Mouse (Mus musculus): ENCODE measurements at regions not wholly inside any gene's neighbourhood (a gene's known extent, or its start where the extent isn't known, plus 50 kb on each side); places are given as distances from the start of the nearest gene placed in this dataset.

DNA sequence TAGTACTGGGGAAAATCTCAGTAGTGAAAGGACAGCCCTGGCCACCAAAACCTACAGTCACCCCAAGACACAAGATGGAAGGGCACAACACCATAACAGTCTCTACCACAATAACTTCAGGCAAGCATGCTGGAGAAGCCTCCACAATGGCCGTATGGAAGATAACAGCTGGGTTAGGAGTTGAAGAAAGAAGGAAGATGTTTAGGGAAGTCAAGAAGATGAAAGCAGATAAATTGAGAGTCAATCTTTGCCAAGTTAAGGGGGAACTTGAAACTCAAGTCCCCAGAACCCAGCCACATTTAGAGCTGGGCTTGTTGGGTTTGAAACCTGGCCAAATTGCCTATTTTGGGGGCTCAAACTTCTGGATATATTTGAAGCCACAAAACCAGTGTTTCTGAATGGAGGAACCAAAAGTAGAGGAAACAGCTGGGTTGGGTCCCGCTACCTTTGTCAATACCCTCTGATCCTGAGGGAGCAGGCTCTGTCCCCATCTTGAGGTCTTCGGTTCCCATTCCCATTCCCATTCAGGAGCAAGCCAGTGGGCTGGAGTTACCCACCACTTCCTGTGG, 147.8 kb downstream of the Cdc5l start:
- no peak for DNase-seq

DNA sequence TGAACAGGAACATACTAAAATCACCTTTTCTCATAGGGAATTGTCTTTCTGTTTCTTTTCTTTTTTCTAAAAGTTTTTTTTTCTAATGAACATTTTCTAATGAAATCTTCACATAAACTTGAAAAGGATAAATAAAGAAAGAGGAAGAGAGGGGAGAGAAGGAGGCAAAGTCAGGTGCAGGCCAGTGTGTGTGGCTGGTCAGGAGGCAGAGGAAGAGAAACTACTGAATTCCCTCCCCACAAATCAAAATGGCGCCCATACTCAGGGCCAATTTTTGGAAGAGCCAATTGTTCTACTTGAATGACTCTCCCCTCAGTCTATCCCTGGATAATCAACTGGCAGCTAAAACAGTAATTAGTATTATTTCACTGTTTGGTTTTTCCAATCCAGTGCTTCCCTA, 152.0 kb downstream of the Cdc5l start:
- DNase-seq, result no peak

DNA sequence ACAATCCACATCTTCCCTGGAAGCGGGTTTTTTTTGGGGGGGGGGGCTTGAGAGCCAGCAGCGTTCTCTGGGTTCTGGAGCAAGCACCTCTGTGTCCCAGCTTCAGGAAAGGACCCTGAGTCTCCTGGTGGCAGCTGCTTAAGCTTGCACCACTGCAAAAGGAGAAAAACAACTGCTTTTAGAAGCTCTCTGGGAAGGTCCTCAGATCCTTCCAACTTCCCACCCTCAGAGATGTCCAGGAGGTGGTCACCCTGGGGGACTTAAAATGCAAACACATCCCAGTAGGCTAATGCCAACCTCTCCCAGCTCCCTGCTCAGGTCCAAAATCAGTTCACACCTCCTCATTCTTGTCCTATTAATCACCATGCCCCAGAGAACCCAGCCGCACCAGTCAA, 153.7 kb downstream of the Cdc5l start:
- no peak for DNase-seq

DNA sequence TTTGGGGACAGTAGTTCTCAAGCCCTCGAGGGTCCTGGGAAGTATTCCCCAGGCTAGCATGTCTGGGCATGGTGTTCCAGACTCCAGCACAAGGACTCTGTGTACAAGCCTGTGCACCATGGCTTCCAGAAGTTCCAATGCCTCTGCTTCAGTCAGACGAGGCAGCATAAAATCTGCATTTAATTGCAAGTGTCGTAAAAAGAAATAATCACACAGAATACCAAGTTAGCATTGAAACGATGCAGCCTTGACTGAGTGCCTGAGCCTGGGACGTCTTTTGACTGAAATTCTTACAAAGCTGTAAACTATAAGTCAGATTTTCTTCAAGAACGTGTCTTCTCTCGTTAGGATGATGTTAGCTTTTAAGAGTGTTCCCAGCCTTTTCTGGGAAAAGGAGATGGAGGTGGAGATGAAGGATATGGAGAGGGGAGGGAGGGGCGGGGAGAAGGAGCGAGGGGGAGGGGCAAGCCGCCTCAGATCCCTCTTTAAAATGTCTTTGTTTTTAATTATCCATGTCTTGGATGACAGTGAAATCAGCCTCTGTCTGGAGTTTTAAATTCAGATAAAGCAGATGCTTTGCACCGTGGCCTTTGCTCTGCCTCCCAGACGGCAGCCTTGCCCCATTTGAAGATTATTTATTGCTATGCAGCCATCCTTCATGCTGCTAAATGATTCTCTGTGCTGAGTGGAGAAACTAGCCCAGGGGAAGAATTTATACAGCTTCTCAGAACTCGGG, 154.3 kb downstream of the Cdc5l start:
- DNase-seq, result peak; percentile 23

DNA sequence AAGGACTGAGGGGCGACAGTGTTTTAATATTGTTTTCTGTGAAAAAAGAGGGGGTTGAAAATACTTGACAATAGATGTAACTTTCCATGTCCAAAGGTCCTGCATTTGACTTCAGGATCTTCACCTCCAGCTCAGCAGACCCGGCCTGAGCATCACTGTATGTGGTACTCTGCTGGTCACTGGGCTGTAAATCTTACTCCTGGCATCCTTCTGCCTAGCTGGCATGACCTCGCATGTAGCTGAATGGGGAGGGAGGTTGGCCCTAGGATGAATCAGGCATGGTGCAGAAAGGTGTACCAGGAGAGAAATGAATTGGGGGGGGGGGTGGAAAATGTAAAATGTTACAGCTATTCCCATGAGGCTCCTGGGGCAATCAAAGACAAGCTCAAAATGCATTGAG, 156.0 kb downstream of the Cdc5l start:
- DNase-seq, result no peak

DNA sequence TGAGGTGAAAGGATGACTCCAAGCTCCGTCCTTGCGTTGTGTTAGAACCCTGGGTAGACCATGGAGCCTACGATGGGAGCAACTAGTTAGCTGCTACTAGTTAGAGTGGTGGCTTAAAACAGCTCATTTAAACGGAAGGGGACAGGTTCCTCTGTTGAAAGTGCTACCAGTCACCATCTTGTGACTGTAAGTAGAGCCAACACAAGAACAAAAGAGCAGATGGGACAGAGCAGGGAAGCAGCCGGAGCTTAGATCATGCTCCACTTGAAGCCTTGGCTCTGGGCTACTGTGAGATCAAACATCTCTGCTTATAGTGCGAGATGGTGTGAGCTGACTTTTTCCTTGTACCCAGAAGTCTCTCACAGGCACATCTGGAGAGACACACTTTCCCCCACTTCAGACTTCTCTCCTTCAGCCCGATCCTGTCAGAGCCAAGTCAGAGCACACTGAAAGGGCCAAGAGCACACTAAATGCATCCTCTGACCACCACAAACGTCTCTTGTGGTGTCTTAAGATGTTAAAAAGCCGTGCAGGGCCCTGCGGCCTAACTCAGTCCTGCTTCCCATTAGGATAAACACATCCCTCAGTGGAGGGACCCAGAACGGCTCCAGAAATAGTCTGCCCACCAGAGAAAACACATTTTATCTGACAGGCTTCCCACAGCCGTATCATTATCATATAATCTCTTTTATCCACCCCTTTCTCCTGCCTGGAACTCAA, 156.7 kb downstream of the Cdc5l start:
- no peak for DNase-seq

DNA sequence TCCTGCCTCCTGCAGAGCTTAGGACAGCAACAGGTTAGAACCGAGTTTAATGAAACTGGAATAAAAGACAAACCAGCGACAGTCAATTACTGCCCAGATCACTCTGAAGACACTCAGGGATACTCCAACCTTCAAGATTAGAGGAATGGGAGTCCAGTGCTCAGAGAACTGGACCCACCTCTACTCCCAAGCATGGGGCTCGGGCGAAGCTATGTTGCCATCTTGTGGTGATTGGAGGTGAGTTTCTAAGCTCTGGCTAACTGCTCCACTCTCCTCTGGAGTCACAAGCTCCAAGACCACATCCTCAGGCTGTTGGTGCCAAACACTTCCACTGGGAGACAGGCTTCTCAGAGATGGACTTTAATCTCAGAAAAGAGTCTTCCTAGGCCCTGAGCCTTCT, 158.6 kb downstream of the Cdc5l start:
- peak; percentile 25 for DNase-seq

DNA sequence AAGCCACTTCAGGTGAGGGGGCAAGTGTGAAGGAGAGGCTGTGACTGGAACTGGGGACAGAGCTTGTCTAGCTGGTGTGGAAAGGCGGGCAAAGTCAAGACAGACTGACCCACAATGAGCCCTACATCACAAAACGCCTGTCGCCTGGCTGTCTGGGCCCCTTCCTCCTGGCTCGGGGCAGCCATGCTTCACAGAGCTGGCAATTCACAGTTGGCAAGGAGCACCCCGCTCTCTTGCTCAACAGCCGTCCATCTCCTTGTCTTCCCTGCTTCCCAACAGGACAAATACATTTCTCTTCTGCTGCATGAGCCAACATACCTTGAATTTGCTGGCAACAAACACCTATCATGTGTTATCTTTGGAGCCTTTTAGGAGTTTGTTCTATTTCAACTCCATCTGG, 166.8 kb downstream of the Cdc5l start:
- DNase-seq, result no peak

DNA sequence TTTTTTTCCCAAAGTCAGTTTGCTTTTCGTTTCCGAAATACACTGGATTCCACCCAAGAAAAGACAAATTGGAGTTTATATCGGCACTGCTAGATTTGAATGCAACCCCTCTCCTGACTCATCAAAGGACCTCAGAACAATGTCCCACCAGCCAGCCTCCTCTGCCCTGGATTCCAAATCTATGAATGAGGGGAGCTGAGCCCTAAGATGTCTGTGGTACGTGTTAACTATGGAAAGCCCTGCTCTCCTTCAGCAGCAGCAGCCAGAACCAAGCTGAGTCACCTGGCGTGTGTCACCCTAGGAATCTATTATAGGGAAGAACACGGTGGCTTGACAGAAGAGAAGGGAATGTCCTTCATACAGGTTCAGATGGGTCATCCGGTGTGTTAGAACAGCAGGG, 167.9 kb downstream of the Cdc5l start:
- no peak for DNase-seq

DNA sequence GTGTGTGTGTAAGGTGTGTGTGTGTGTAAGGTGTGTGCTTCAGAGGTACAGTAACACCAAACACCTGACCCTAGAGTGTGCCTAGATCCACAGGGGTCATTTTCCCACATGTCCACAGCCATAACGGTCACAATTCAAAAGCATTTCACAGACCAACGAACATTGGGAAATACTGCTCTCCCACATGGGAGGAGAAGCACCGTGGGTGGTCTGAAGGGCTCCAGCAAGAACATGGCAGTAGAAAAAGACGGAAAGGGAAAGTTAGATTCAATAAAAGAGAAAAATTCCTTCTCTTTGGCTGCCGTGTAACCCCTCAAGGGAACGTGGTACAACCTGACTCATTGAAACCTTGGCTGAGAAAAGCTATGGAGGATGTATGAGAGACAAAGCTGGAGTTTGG, 169.1 kb downstream of the Cdc5l start:
- DNase-seq, result no peak

DNA sequence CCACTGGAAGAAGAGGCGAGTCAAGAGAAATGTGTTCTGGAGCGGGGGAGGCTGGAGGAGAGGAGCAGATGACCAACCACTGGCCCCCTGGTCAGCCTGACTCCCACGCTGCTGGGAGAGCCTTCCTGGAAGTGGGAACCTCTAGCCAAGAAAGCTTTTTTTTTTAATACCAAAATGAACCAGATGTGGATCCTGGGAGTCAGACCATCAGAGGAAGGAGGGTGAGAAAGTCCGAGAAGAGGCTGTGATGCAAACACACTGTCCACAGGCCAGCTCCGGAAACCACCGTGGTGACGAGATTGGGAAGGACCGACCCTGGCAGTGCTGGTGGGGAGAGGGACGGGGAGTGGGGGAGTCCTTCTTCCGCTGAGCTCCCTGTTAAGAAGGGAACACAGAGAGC, 173.1 kb downstream of the Cdc5l start:
- DNase-seq, result peak; percentile 19

DNA sequence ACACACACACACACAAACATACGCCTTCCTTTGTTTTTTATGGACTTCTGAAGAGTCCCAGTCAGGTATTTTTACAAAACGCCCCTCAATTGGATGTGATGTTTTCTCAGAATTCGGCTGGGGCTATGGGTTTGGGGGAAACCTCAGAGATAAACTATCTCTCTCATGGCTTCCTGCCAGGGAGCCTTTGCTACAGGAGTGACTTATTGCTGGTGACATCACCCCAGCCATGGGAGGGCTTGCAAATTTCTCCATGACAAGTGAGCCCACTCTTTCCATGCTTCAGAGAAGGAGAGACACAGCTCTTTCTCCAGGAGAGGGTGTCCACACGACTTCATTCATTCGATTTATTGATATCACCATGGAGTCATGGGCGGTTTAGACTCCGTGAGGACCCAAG, 175.5 kb downstream of the Cdc5l start:
- DNase-seq, result no peak

DNA sequence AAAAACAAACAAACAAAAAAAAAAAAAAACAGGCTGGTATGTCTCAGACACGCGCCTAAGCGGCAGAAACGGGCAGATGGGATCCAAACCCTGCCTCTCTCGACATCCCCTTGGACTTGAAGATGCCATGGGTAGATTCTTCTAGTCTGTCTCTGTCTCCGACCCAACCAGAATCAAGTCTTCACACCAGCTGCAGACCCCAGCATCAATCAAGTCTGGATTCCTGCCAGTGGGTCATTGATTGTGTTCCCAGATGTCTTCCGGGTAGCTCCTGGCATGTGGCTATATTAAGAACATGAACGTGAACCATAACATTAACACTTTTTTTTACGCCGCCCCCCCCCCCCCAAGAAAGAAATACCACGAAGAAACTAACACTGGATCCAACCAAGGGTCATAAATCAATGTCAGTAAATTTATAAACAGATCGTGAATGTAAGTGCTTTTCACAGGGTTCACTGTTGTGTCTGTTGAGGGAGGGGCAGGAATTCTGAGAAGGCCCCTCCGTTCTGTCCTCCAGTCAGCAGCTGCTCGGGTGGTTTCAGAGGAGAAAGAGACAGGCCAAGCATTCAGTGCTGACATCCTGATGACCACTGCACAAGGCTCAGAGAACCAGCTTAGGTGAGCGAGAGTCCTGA, 180.8 kb downstream of the Cdc5l start:
- no peak for DNase-seq

DNA sequence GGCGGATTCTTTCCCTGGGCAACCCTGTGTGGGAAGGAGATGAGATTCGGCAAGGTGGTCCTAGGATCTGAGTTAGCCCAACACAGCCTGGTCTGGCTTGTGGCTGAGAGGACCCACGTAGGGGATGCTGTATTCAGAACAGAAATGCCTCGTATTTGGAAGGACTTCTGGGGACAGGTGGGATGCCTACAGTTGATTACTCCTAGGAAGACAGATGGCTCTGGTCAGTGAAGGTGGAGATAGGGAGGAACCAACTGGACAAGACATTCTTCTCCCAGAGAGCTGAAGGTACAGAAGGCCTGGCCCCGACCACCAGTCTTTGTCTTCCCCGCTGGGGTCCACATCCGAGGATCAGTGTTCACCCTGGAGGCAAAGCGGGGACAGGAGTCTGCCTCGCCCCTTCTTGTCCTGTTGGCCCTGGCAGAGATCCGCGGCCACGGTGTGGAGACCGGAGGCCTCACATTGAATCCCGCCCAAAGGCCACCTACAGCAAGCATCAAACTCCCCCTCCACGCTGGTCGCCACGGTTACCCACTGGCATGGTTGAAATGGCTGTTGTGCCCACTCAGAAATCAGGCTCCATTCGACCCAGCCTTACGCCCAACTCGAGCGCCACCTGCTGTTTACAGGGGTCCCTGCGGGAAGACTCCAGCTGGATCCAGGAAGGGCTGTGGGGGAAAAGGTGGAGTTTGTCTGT, 182.4 kb downstream of the Cdc5l start:
- peak; percentile 86 for DNase-seq

DNA sequence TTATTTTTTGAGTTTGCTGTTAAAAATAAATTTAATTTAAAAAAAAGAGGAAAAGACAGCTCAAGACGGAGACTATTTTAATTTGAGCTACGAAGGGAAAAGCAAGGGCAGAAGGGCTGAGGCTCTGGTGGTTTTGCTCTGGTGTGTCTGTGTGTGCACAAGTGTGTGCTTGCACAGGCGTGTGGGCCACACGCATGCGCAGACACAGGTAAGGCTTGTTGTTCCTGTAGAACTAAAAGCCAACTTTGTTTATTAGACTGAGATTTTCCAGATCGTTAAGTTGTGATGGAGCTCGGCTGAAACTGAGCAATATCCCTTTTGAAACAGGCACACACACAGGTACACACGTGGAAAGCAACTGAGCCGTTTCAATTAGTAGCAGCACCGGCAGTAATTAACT, 183.1 kb downstream of the Cdc5l start:
- peak; percentile 34 for DNase-seq

DNA sequence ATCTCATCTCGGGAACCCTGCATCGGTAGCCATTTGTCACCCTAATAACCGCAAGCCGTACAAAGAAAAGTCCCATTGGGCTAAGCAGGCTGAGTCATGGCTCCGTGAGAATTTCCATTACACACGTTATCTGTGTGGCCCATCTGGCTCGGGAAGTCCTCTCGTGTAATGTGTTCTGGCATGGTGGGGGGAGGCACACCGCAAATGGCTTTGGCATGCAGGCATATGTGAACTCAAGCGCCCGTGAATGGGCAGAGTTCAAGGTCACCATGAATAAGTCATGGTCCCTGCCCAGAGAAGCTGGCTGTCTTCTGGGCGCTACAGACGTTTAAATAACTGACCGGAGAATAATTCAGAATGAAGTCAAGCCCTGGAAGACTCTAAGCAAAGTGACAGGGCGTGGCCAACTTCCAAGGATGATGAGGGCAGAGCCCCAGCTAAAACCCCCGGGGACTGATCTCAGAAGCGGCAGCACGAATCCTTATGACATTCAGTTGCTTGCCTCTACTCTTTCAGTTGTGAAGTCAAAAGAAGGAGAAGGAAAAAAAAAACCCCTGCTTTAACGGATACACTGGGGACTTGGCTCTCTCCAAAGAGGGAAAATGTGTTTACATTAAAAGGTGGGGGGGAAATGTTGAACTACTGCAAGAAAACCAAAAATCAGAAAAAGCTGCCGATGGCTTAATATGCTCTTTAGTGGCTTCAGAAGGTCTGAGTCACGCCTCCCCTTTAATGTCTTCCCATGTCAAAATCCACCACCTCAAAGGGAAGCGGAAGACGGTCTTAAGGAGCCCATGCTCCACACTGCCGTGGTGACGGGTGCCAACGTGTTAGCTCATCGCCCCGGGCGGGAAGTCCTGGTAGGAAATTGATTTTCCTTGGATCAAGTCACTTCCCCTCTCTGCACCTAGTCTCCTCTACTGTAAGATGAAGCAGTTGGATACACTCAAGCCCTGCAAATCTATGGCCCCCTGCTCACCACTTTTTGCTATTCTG, 186.1 kb downstream of the Cdc5l start:
- no peak for DNase-seq

DNA sequence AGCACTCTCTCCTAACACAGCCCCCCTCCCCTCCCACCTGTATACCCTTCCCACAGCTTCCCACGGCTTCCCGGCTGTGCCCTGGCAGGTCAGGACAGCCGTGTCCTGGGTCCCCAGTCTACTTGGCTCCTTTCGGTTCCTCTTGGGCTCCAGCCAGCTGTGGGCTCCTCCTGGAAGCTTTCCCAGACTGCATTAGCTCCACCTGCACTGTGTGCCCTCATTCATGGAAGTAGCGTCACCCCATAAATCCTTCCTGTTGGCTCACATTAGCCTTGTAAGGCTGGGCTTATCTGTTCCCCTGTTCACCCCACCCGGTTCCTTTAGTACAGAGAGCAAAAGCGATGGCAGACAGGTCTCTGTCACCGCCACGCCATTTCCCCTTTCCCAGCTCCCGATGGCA, 188.7 kb downstream of the Cdc5l start:
- peak; percentile 49 for DNase-seq

DNA sequence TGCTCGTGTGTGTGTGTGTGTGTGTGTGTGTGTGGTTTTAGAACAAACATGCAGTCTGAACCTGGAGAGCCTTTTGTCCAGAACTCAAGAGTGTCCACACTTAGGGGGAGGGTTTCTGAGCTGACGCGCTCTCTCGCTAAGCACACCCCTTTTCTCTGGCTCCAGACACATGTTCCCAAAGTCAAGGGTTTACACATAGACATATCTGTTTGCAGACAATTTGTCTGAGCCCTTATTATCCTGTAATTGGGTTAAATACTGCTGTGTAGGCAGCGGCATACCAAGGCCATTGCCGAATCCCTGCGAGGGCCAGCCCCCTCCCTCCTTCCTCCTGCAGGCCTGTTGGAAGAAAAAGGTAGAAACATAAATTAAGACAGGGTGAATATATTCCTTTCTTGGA, 190.4 kb downstream of the Cdc5l start:
- no peak for DNase-seq

DNA sequence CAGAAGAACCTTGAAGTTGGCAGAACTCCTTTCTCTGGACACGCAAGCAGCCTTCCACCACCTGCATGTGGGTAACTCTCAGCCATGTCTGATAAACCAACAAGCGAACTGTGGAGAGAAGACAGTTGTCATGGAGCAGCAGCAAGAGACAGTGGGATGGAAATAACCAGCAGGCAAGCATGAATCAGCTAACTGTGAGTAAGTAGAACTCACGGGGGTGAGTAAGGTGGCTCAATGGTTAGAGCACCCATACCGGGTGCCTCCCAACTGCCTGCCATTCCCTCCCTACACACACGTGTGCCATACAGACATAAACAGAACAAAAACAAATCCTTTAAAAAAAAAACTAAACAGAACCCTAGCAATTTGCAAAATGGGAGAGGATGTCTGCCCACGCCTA, 191.5 kb downstream of the Cdc5l start:
- DNase-seq, result no peak

DNA sequence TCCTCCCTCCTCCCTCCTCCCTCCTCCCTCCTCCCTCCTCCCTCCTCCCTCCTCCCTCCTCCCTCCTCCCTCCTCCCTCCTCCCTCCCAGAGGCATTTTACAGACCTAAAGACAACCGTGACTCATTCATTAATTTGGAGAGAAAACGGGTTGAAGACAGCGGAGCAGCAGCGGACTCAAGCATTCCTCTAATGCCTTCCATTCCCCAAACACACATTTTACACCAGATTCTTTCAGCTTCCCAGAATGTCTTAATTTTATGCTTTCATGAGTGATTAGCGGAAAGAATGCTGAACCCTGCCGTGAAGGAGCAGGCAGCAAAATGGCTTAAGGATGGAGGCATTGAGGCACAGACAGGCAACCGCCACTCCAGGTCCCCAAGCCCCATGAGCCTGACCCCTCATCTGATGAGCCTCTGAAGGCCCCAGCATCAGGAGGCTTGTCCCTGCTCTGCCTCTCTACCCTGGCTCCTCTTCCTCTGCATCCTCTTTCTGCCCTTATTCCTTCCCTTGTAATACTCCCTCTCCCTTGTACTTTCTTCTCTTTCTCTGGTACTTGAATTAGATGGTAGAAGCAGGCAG, 192.5 kb downstream of the Cdc5l start:
- no peak for DNase-seq

DNA sequence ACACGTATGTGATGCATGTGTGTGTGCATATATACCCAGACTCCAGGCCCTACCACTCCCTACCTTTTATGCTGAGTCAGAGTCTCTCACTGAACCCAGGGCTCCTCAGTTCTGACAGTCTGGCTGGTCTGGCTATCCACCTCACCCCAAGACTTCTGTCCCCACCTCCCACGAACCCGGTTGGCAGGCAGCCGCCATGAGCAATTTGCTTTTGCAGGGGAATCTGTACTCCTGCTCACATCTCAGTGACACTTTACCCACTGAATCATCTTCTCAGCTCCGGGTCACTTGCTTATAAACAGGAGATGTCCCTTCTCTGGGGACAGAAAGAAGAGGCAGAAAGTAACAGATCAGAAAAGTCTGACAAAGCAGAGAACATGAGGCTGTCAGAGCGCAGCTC, 193.0 kb downstream of the Cdc5l start:
- DNase-seq, result peak; percentile 36

DNA sequence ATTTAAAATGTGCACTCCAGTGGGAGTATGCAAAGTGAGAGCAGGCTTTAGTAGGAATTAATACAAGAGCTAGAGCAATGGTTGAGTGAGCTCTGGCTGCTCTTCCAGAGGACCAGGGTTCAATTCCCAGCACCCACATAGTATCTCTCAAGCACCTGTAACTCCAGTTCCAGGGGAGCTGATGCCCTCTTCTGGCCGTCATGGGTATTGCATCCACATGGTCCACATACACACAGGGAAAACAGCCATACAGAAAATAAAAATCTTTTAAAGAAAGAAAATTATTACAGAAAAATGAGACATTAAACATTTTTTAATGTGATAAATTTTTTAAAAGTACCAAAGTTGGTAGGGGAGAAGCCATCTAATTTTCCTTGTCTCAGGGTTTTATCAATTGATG, 196.3 kb downstream of the Cdc5l start:
- DNase-seq, result no peak
